Mouse (Mus musculus) C2C12 (cell line): ENCODE data around the gene Tmem203. TPM values are rescaled to one million over a fixed set of nuclear protein-coding genes. Genes with fewer than 3 reads are reported as not detected.

ENCODE experiments used
- H3K27me3 ChIP-seq: one replicate; pipeline ENCODE4 v1.6.1; 2011; ENCODE audit not compliant: control insufficient read depth, insufficient read depth, insufficient read length
- H3K36me3 ChIP-seq: one replicate; pipeline ENCODE4 v1.6.1; 2011; ENCODE audit not compliant: control insufficient read depth, insufficient read depth
- H3K4me3 ChIP-seq: one replicate; pipeline ENCODE4 v1.5.1; 2011; ENCODE audit warnings: mild to moderate bottlenecking, control low read depth; ENCODE audit not compliant: poor library complexity, insufficient read depth, severe bottlenecking
- H3K79me2 ChIP-seq: one replicate; pipeline ENCODE4 v1.6.1; 2011; ENCODE audit not compliant: control insufficient read depth, insufficient read depth
- H3K79me3 ChIP-seq: one replicate; pipeline ENCODE4 v1.6.1; 2011; ENCODE audit warnings: low read depth, control low read depth
- H3ac ChIP-seq: one replicate; pipeline ENCODE3; 2011; ENCODE audit warnings: low read depth; ENCODE audit not compliant: control insufficient read depth, insufficient read length
- CEBPB ChIP-seq: IDR thresholded peaks from one replicate; pipeline ENCODE4 v1.6.1; 2011; ENCODE audit warnings: low read depth, mild to moderate bottlenecking, control low read depth, moderate library complexity
- CTCF ChIP-seq: IDR thresholded peaks from one replicate; pipeline ENCODE4 v1.5.1; 2011; ENCODE audit not compliant: control insufficient read depth, insufficient read depth, insufficient read length
- FOSL1 ChIP-seq: IDR thresholded peaks from one replicate; pipeline ENCODE4 v1.8.0; 2011; ENCODE audit warnings: mild to moderate bottlenecking, low read length; ENCODE audit not compliant: poor library complexity, insufficient read depth, severe bottlenecking
- MAX ChIP-seq: IDR thresholded peaks from one replicate; pipeline ENCODE4 v1.6.1; 2011; ENCODE audit warnings: mild to moderate bottlenecking, control low read depth
- MYOD1 ChIP-seq: IDR thresholded peaks from one replicate; pipeline ENCODE4 v1.6.1; 2011; ENCODE audit warnings: low read depth; ENCODE audit not compliant: control insufficient read depth, insufficient read length
- MYOG ChIP-seq: IDR thresholded peaks from one replicate; pipeline ENCODE4 v1.6.1; 2011; ENCODE audit not compliant: control insufficient read depth, insufficient read length; ENCODE audit errors: extremely low read depth
- USF1 ChIP-seq: IDR thresholded peaks from one replicate; pipeline ENCODE4 v1.6.1; 2011; ENCODE audit warnings: low read depth, mild to moderate bottlenecking, control low read depth, moderate library complexity
- polyA plus RNA-seq: library from polyadenylated mRNA; unstranded; fragments of >200 nt; fragmentation: generic; extraction: Trizol; gene quantifications from one replicate; pipeline ENCODE4 v1.2.1, GENCODE M21; 2012; ENCODE audit warnings: missing spikeins

Gene Tmem203
- polyA plus RNA-seq, 1 experiment = 28.5 TPM

DNA sequence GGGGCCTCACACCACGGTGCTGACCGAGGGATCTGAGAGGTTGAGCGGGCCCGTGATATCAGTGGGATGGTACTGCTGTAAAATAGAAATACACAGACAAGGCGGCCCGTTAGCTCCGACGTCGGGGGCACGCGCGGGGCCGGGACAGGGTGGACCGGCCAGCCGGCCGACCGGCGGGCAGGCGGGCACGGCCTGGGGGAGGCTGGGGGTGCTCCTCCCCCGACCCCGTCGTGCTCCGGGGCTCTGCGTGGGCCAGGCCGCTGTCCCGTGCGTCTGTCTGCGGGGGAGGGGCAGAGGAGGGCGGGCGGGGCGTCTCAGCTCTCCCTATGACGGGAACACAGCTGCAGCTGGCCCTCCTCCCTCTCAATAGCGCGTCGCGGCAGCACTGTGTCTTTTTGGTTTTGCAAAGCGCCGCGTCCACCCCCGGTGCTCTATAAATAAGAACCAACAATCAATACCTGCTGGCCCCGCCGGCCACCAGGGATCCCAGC lies 36.9 kb downstream of the Tmem203 start:
- Histone ChIP-seq H3K36me3 (no peaks in the 10 kb centered on the region), H3ac (no peak overlapping the region), H3K4me3 (no peak overlapping the region), H3K27me3 (peaks cover 80% of the 10 kb centered on the region), H3K79me3 (no peaks in the 10 kb centered on the region), H3K79me2 (no peaks in the 10 kb centered on the region)
- TF ChIP-seq MYOD1 (no peak), CEBPB (no peak)

DNA sequence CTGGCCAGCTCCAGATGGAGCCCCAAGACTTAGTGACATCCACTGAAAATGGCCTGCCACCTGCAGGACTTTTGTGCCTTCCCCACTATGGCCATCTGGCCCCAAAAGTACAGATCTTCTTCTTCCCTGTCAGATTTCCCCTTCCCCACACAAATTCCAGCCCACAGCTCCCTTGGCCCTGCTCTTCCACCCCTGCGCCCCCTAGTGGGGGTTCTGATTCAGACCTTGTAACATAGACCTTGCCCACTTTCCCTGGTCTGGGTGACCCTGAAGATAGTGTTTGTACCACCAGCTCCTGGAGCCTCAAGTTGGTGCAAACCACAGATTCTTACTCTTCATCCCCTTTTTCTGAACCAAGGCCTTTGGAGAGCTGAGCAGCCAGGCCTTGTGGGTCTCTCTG lies 37.6 kb downstream of the Tmem203 start:
- Histone ChIP-seq H3K36me3 (no peaks in the 10 kb centered on the region), H3K79me2 (no peaks in the 10 kb centered on the region), H3K4me3 (no peak overlapping the region), H3K27me3 (peaks cover 88% of the 10 kb centered on the region), H3ac (no peak overlapping the region), H3K79me3 (no peaks in the 10 kb centered on the region)
- no peak for TF ChIP-seq CEBPB
- TF ChIP-seq CTCF = peak; percentile 37

DNA sequence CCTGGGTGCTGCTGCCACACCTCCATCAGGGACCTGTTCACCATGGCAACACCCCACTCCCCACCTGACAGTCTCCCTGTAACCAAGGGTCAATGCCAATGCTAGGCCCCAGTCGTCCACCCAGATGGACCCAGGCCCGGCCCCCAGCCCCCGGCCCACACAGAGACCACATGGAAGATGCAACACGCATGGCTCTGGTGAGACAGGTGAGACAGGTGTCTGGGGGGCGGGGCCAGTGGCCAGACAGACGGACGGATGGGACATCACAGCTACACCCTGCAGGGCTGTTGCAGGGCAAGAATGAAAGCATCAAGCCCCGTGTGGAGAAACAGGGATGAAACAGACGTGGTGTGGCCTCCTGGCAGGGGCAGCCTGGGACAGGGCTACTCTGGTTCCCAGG lies 38.5 kb downstream of the Tmem203 start:
- Histone ChIP-seq H3ac (no peak overlapping the region), H3K4me3 (no peak overlapping the region), H3K79me2 (no peaks in the 10 kb centered on the region), H3K36me3 (no peaks in the 10 kb centered on the region), H3K79me3 (no peaks in the 10 kb centered on the region), H3K27me3 (peaks cover 91% of the 10 kb centered on the region)
- TF ChIP-seq MYOG (no peak), USF1 (no peak), CEBPB (no peak), CTCF (no peak), MYOD1 (no peak), MAX (no peak), FOSL1 (no peak)

- Histone ChIP-seq H3ac (no peak overlapping the region), H3K36me3 (no peaks in the 10 kb centered on the region), H3K79me3 (no peaks in the 10 kb centered on the region), H3K79me2 (no peaks in the 10 kb centered on the region), H3K4me3 (no peak overlapping the region), H3K27me3 (peaks cover 67% of the 10 kb centered on the region)
- no peak for TF ChIP-seq FOSL1
- no peak for TF ChIP-seq CEBPB
- no peak for TF ChIP-seq USF1
- no peak for TF ChIP-seq MYOG
- TF ChIP-seq MYOD1 = no peak
- no peak for TF ChIP-seq CTCF
- no peak for TF ChIP-seq MAX
Observed at GRCm38 (mm10) chr2:25297093-25297492, 41.9 kb downstream of the Tmem203 start.

GRCm38 (mm10) chr2:25298046-25298445 lies 42.8 kb downstream of the Tmem203 start:
- Histone ChIP-seq H3K36me3 (no peaks in the 10 kb centered on the region), H3K79me2 (no peaks in the 10 kb centered on the region), H3K27me3 (peaks cover 64% of the 10 kb centered on the region), H3ac (no peak overlapping the region), H3K4me3 (no peak overlapping the region), H3K79me3 (no peaks in the 10 kb centered on the region)
- TF ChIP-seq MYOD1 (no peak), USF1 (no peak), CEBPB (no peak), CTCF (no peak), MAX (no peak), FOSL1 (no peak), MYOG (no peak)

- no peaks in the 10 kb centered on the region for H3K36me3 ChIP-seq
- H3K79me3 ChIP-seq = no peaks in the 10 kb centered on the region
- TF ChIP-seq MAX (no peak), MYOD1 (no peak), MYOG (no peak), FOSL1 (no peak), CTCF (no peak), CEBPB (no peak), USF1 (no peak)
- peaks cover 47% of the 10 kb centered on the region for H3K27me3 ChIP-seq
- H3ac ChIP-seq = no peak overlapping the region
- no peaks in the 10 kb centered on the region for H3K79me2 ChIP-seq
- H3K4me3 ChIP-seq = no peak overlapping the region
Observed at GRCm38 (mm10) chr2:25303452-25303851, 48.2 kb downstream of the Tmem203 start.
